Mouse (Mus musculus) liver, embryonic 14.5 days (tissue): ENCODE measurements at regions not wholly inside any gene's neighbourhood (a gene's known extent, or its start where the extent isn't known, plus 50 kb on each side); places are given as distances from the start of the nearest gene placed in this dataset.

Experiments used
- CTCF ChIP-seq: IDR thresholded peaks from 2 replicates; pipeline ENCODE4 v1.5.1; 2016; ENCODE audit warnings: antibody characterized with exemption, low read depth, control low read depth
- EP300 ChIP-seq: IDR thresholded peaks from 2 replicates; pipeline ENCODE4 v1.6.1; 2016; ENCODE audit warnings: antibody characterized with exemption, low read depth

DNA sequence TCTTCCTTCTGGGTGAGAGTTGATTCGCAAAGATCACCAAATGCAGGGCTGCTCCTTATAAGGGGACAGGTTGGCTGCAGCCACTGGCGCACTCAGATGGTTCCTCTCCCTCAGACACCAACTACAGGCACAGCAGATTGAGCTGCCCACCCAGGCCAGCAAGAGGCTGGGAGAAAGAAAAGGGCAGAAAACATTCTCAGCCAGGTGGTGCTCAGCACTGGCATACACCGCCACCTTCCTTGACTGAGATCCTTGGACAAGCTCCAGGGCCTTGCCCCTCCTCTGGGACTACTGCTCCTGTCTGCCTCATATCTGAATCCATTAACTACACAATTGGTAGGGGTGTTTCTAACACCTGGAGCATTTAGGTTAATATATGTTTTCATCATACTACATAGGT is 110.4 kb upstream of the Pou3f3 start:
- no peak for TF ChIP-seq CTCF
- TF ChIP-seq EP300 = no peak
